Mouse (Mus musculus) lung, postnatal 0 days (tissue): ENCODE measurements at regions not wholly inside any gene's neighbourhood (a gene's known extent, or its start where the extent isn't known, plus 50 kb on each side); places are given as distances from the start of the nearest gene placed in this dataset.

Experiments used
- ATAC-seq: fragments of 200-750 bp; cut with Nextera tagmentation; 2 replicates; pipeline ENCODE4 v1.8.0; 2017; ENCODE audit warnings: moderate library complexity
- DNase-seq: peaks from one replicate; pipeline ENCODE4 v3.0.0-alpha.2; 2016; ENCODE audit warnings: low spot score
- H3K27ac ChIP-seq: fragments of 300-500 bp; sonication (generic); 2 replicates; pipeline ENCODE4 v1.5.1; 2014; ENCODE audit warnings: antibody characterized with exemption, mild to moderate bottlenecking, low read length, mixed read lengths
- H3K27me3 ChIP-seq: fragments of 300-500 bp; sonication (generic); replicated peaks from 2 replicates; pipeline ENCODE4 v1.6.1; 2014; ENCODE audit warnings: low read length, mixed read lengths; ENCODE audit not compliant: insufficient read depth
- H3K36me3 ChIP-seq: fragments of 300-500 bp; sonication (generic); 2 replicates; pipeline ENCODE4 v1.6.1; 2014; ENCODE audit warnings: low read length, mixed read lengths; ENCODE audit not compliant: insufficient read depth
- H3K4me1 ChIP-seq: fragments of 300-500 bp; sonication (generic); 2 replicates; pipeline ENCODE4 v1.6.1; 2014; ENCODE audit warnings: antibody characterized with exemption, low read depth, low read length, mixed read lengths; ENCODE audit not compliant: insufficient read depth
- H3K4me2 ChIP-seq: fragments of 300-500 bp; sonication (generic); replicated peaks from 2 replicates; pipeline ENCODE4 v1.6.1; 2014; ENCODE audit warnings: low read depth, mild to moderate bottlenecking, low read length, moderate library complexity, mixed read lengths
- H3K4me3 ChIP-seq: fragments of 300-500 bp; sonication (generic); 2 replicates; pipeline ENCODE4 v1.5.1; 2014; ENCODE audit warnings: low read depth, low read length
- H3K9ac ChIP-seq: fragments of 300-500 bp; sonication (generic); replicated peaks from 2 replicates; pipeline ENCODE4 v1.6.1; 2014; ENCODE audit warnings: low read depth, mild to moderate bottlenecking
- H3K9me3 ChIP-seq: fragments of 300-500 bp; sonication (generic); 2 replicates; pipeline ENCODE4 v1.6.1; 2016; ENCODE audit warnings: low read length, mixed read lengths
- CTCF ChIP-seq: IDR thresholded peaks from 2 replicates; pipeline ENCODE4 v1.5.1; 2016; ENCODE audit warnings: antibody characterized with exemption, mild to moderate bottlenecking
- EP300 ChIP-seq: IDR thresholded peaks from 2 replicates; pipeline ENCODE4 v1.6.1; 2016; ENCODE audit warnings: antibody characterized with exemption, mild to moderate bottlenecking, control low read depth
- WGBS: fragments of 180-500 bp; shearing (Covaris S2); extraction: QIAGEN DNeasy Blood & Tissue Kit; methylation state at CpG from one replicate; pipeline ENCODE4 v1.1.7; 2014; 5-methylcytosine and 5-hydroxymethylcytosine counted together

- ATAC-seq (no peak), DNase-seq (no peak)
- Histone ChIP-seq H3K36me3 (no peaks in the 10 kb centered on the region), H3K4me1 (no peaks in the 10 kb centered on the region), H3K4me3 (no peak overlapping the region), H3K9ac (no peak overlapping the region), H3K27me3 (no peaks in the 10 kb centered on the region), H3K9me3 (no peaks in the 10 kb centered on the region), H3K27ac (no peak overlapping the region), H3K4me2 (no peak overlapping the region)
- WGBS = 72% methylated on average over 2 of the region's 2 CpGs
- TF ChIP-seq EP300 = no peak
- no peak for TF ChIP-seq CTCF
Observed at GRCm38 (mm10) chr14:24969584-24969983, 482.7 kb downstream of the Rps24 start.

DNA sequence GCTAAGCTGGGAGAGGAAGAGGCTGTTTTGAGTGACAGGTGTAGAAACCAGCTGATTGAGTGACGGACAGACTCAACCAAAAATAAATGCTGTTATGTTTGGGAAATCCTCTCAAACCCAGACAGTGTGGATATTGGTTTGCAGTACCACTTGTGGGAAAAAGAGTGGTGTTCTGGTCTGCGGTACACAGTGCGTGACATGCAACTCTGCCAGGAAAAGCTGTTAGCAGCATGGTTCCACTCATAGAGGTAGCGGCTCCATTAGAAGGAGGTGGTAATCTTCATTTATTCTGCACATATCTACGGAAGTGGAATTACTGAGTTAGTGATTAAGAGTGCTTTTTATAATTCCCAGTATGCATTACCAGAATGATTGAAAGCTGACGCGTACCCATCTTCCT is 485.4 kb downstream of the Rps24 start:
- no peak for TF ChIP-seq EP300
- no peak for TF ChIP-seq CTCF

GRCm38 (mm10) chr14:24973039-24973438 is 485.9 kb upstream of the Zmiz1 start:
- Histone ChIP-seq H3K36me3 (no peaks in the 10 kb centered on the region), H3K4me1 (no peaks in the 10 kb centered on the region), H3K4me2 (no peak overlapping the region), H3K4me3 (no peak overlapping the region), H3K9me3 (no peaks in the 10 kb centered on the region), H3K9ac (no peak overlapping the region), H3K27ac (no peak overlapping the region), H3K27me3 (no peaks in the 10 kb centered on the region)
- TF ChIP-seq CTCF (no peak), EP300 (no peak)
- DNase-seq (no peak), ATAC-seq (no peak)
- 79% methylated on average over 4 of the region's 4 CpGs for WGBS

More for the DNA sequence above, 485.4 kb downstream of the Rps24 start:
- Histone ChIP-seq H3K4me1 (no peaks in the 10 kb centered on the region), H3K27ac (no peak overlapping the region), H3K4me2 (no peak overlapping the region), H3K4me3 (no peak overlapping the region), H3K27me3 (no peaks in the 10 kb centered on the region), H3K36me3 (no peaks in the 10 kb centered on the region), H3K9me3 (no peaks in the 10 kb centered on the region), H3K9ac (no peak overlapping the region)
- 88% methylated on average over 7 of the region's 7 CpGs for WGBS
- no peak for DNase-seq
- no peak for ATAC-seq

GRCm38 (mm10) chr14:24973591-24973990 is 485.4 kb upstream of the Zmiz1 start:
- 43% methylated on average over 4 of the region's 4 CpGs for WGBS
- TF ChIP-seq EP300 (no peak), CTCF (no peak)

GRCm38 (mm10) chr14:24982489-24982888 is 476.5 kb upstream of the Zmiz1 start:
- no peak for ATAC-seq
- Histone ChIP-seq H3K27ac (no peak overlapping the region), H3K9ac (no peak overlapping the region), H3K27me3 (no peaks in the 10 kb centered on the region), H3K4me1 (no peaks in the 10 kb centered on the region), H3K4me3 (no peak overlapping the region), H3K4me2 (no peak overlapping the region), H3K36me3 (no peaks in the 10 kb centered on the region), H3K9me3 (no peaks in the 10 kb centered on the region)
- DNase-seq = no peak
- 77% methylated on average over 8 of the region's 8 CpGs for WGBS
- TF ChIP-seq CTCF (no peak), EP300 (no peak)

More at GRCm38 (mm10) chr14:24973591-24973990, 485.4 kb upstream of the Zmiz1 start:
- Histone ChIP-seq H3K9ac (no peak overlapping the region), H3K4me2 (no peak overlapping the region), H3K27ac (no peak overlapping the region), H3K4me3 (no peak overlapping the region), H3K27me3 (no peaks in the 10 kb centered on the region), H3K9me3 (no peaks in the 10 kb centered on the region), H3K36me3 (no peaks in the 10 kb centered on the region), H3K4me1 (no peaks in the 10 kb centered on the region)
- DNase-seq (no peak), ATAC-seq (no peak)

- Histone ChIP-seq H3K9me3 (no peaks in the 10 kb centered on the region), H3K4me1 (no peaks in the 10 kb centered on the region), H3K4me3 (no peak overlapping the region), H3K27ac (no peak overlapping the region), H3K27me3 (no peaks in the 10 kb centered on the region), H3K36me3 (no peaks in the 10 kb centered on the region), H3K9ac (no peak overlapping the region), H3K4me2 (no peak overlapping the region)
- DNase-seq = no peak
- ATAC-seq = no peak
- TF ChIP-seq CTCF = peak; percentile 53
- no peak for TF ChIP-seq EP300
Observed at GRCm38 (mm10) chr14:24983279-24983678, 475.7 kb upstream of the Zmiz1 start.

- Histone ChIP-seq H3K27ac (no peak overlapping the region), H3K9me3 (no peaks in the 10 kb centered on the region), H3K4me2 (no peak overlapping the region), H3K9ac (no peak overlapping the region), H3K27me3 (no peaks in the 10 kb centered on the region), H3K4me3 (no peak overlapping the region), H3K4me1 (no peaks in the 10 kb centered on the region), H3K36me3 (no peaks in the 10 kb centered on the region)
- no peak for TF ChIP-seq EP300
- TF ChIP-seq CTCF = no peak
- WGBS = 68% methylated on average over 6 of the region's 6 CpGs
- ATAC-seq (no peak), DNase-seq (no peak)
Observed at GRCm38 (mm10) chr14:24985806-24986359, 473.1 kb upstream of the Zmiz1 start.
